Mouse (Mus musculus): ENCODE results near the gene Uvssa. TPM values are rescaled to one million over a fixed set of nuclear protein-coding genes. Genes with fewer than 3 reads are reported as not detected.
A peak's percentile ranks its signal among the peaks of the same experiment; 100 is the strongest.
"Not testable (repeated sequence)": the region's sequence is repeated elsewhere in the genome, so short reads cannot be mapped to it uniquely, and the experiment has no call there.

The Uvssa gene
- 9.3 TPM for polyA plus RNA-seq (2021)

DNA sequence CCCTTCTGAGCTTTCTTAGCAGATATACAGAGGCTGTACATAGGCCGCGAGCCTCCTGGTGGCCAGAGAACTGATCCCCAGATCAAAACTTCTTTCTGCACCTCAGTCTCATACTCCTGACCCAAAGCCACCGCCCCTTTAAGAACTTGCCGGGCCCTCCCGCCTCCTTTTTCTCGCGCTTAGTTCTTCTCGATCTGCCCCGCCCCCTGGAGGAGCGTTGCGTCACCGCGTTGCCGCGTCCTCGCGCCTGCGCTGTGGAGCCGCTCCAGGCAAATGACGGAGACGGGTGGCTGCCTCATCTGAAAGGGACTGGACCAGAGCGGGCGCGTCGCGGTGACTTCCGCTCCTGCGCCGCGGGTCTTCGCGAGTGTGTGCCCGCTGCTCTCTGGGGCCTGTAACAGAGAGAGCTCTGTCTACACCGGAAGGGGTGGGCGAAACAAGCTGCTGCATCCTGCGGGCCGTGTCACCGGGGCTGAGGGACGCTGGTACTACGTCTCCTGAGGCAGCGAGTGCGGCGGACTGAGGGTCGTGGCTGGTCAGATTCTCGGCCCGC, at the start of gene Uvssa:
Gene Uvssa (plus strand): TSS at position 248 of the 553 bp plus-strand sequence.
- in situ Hi-C loops (cut with MboI; ENCODE audit: low pct_unique_long_range_greater_than_20kb), result loop anchor here (5.0 kb wide), 2 partner anchors 106 to 171 kb away; partner anchors contain the start of gene Ctbp1
- H3K27me3 ChIP-seq, result no peaks in the 10 kb centered on the region
- peak; percentile 76 for TF ChIP-seq CTCF (IDR thresholded peaks at IDR 0.05)
- ATAC-seq, result peak; percentile 95
- peak; percentile 96 for DNase-seq (ENCODE audit: low read depth, low spot score)
- ChIA-PET POLR2A (interaction anchor here (0.9 to 4.1 kb wide), 5 partner anchors 35 to 105 kb away, joined by 3 to 34 read pairs (median 10); partner anchors contain the start of genes Ctbp1 and Maea), CTCF (interaction anchor here (0.8 to 4.3 kb wide), 10 partner anchors 16 to 108 kb away, joined by 3 to 31 read pairs (median 4); partner anchors contain the start of gene Ctbp1)

DNA sequence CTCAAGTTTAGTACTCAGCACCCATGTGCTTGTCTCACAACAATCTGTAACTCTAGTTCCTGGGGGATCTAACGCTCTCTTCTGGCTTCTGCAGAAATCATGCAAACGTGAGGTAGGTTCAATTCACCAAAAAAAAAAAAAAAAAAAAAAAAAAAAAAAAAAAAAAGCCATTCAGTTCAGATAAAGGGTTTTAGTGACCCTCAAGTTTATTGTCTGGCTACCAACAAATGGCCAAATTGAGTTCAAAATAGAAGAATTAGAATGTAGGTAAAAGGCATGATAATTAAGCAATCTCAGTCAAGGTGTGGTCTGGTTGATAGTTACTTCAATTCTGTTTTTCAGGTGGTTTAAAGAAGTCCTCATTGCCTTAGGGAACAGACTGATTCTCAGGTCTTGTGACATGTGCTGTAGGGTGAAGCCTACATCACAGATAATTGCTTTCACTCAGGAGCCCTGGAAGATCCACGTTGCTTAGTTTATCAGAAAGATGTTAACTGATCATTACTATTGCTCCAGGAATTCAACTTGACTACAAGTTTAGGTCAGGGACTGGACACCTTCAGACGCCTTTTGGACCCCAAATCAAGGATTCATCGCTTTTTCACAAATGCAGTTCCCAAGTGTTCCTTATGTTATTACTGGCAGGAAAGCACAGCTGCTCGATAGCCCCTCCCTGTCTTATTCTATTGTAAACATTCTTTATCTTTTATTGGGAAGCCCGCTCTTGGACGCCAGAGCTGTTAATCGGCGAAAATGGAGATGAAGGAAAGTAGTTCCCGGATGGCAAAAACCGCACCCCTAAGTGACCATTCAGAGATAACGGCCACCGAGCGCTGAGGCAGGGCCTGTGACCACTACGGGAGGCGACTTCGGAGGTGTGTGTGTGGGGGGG, 43.7 kb upstream of the Uvssa start:
- ATAC-seq, result no peak
- no peak for TF ChIP-seq CTCF (IDR thresholded peaks at IDR 0.05)
- POLR2A ChIA-PET, result interaction anchor here (1.5 to 3.2 kb wide), 2 partner anchors 14 to 18 kb away, joined by 4 to 18 read pairs; no protein-coding TSS in a partner anchor
- in situ Hi-C loops (cut with MboI; ENCODE audit: low pct_unique_long_range_greater_than_20kb), result no loop called here
- no peaks in the 10 kb centered on the region for H3K27me3 ChIP-seq
- CTCF ChIA-PET, result interaction anchor here (2.4 kb wide), 1 partner anchor 17 kb away, joined by 12 read pairs; no protein-coding TSS in a partner anchor
- DNase-seq (ENCODE audit: low read depth, low spot score), result no peak

DNA sequence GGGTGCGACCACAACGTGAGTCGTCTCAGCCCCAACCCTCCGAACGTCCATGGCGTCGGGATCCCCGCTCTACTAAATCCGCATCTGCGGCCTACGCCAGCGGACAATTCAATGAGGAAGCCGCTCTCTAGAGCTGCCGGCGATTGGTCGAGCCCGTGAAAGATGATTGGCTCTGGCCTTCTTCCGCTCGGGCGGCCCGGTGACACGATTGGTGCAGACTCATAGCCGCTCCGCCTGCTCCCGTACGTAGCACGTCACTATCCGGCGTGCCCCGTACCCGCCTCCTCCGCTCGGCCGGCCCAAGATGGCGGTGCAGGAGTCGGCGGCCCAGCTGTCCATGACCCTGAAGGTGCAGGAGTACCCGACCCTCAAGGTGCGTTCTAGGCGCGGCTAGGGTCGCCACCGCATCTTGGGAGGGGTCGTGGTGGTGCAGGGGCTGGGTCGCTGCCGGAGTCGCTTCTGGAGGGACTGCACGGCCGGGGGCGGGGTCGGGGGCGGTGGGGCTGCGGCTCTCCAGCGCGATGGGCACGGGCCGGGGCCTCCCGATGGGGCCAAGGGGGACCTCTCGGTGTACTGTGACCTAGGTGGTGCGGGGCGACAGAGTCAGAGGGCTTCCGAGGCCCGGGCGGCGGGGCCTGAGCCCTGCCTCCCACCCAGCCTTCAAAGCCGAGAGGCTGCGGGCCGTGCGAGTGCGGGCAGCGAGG, 42.9 kb upstream of the Uvssa start, which contains the start of gene Maea:
Gene Maea (plus strand): TSS at position 237 of the 704 bp plus-strand sequence.
- in situ Hi-C loops (cut with MboI; ENCODE audit: low pct_unique_long_range_greater_than_20kb), result no loop called here
- H3K27me3 ChIP-seq, result no peaks in the 10 kb centered on the region
- CTCF ChIA-PET, result interaction anchor here (1.4 to 2.4 kb wide), 2 partner anchors 16 to 58 kb away, joined by 3 to 12 read pairs; no protein-coding TSS in a partner anchor
- no peak for TF ChIP-seq CTCF (IDR thresholded peaks at IDR 0.05)
- ATAC-seq (peak; percentile 97), DNase-seq (ENCODE audit: low read depth, low spot score) (peak; percentile 90)
- POLR2A ChIA-PET, result interaction anchor here (1.4 to 3.2 kb wide), 6 partner anchors 10 to 55 kb away, joined by 4 to 18 read pairs (median 4); partner anchors contain the start of gene Uvssa

DNA sequence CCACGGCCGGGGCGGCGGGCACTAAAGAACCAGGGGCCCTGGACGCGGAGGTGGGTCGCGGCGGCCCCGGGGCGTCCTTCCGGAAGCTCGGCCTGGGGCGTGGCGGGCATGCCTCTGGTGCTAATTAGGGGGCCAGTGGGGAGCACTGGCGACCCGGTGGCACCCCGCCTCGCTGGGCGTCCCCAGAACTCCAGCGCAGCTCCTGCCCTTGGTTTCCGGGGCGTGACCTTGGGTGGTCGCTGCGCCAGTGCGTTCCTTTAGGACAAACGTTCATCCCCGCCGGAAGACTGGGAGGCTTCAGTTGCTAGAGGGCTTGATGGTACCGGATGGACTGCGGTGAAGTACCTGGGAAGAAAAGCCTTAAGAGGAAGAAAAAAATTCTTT, 42.4 kb upstream of the Uvssa start:
- POLR2A ChIA-PET, result interaction anchor here (0.8 to 3.2 kb wide), 8 partner anchors 10 to 55 kb away, joined by 3 to 18 read pairs (median 4); partner anchors contain the start of gene Uvssa
- CTCF ChIA-PET, result interaction anchor here (1.0 to 2.4 kb wide), 3 partner anchors 16 to 58 kb away, joined by 3 to 12 read pairs (median 3); no protein-coding TSS in a partner anchor
- no peak for TF ChIP-seq CTCF (IDR thresholded peaks at IDR 0.05)
- DNase-seq (ENCODE audit: low read depth, low spot score), result no peak
- peak; percentile 20 for ATAC-seq
- H3K27me3 ChIP-seq, result no peaks in the 10 kb centered on the region
- in situ Hi-C loops (cut with MboI; ENCODE audit: low pct_unique_long_range_greater_than_20kb), result no loop called here

DNA sequence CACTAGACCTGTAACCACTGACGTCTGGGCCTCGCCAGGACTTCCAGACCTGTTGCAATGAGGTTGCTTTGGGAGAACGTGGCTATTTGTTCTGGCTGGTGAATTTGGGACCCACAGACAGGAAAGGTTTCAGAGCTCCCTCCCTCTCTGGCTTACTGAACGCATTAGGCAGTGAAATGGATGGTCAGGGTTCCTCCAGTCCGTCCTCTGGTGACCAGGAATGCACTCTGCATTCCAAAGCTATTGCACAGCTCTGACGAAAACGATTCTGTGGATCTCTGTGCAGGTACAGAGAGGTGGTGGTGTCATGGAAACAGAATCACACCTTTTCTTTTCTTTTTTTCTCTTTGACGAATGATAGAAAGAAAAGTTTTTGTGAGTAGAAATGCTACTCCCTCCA, 41.1 kb upstream of the Uvssa start:
- no peak for TF ChIP-seq CTCF (IDR thresholded peaks at IDR 0.05)
- H3K27me3 ChIP-seq, result no peaks in the 10 kb centered on the region
- peak; percentile 78 for ATAC-seq
- POLR2A ChIA-PET, result interaction anchor here (1.4 to 3.2 kb wide), 5 partner anchors 9 to 57 kb away, joined by 4 to 18 read pairs (median 4); partner anchors contain the start of gene Uvssa
- DNase-seq (ENCODE audit: low read depth, low spot score), result peak; percentile 80
- CTCF ChIA-PET, result interaction anchor here (1.1 to 2.4 kb wide), 5 partner anchors 15 to 60 kb away, joined by 3 to 12 read pairs (median 3); no protein-coding TSS in a partner anchor
- in situ Hi-C loops (cut with MboI; ENCODE audit: low pct_unique_long_range_greater_than_20kb), result no loop called here

DNA sequence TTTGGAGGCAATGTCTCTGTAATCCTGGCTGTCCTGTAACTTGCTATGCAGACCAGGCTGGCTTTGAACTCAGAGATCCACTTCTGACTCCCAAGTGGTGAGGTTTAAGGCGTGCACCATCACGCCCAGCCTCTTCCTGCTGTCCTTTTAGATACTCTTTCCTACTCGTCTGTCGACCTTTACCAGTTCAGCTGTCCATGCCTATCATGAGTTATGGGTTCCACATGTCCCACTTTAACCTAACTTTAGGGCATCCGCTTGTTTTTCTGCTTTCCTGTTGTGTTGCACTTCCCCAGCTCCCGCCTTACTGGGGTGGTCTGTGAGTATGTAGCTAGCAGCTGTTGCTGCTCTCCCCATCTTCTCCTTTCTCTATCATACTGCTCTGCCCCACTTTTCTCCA, 37.2 kb upstream of the Uvssa start:
- no peak for TF ChIP-seq CTCF (IDR thresholded peaks at IDR 0.05)
- DNase-seq (ENCODE audit: low read depth, low spot score) (no peak), ATAC-seq (no peak)
- in situ Hi-C loops (cut with MboI; ENCODE audit: low pct_unique_long_range_greater_than_20kb), result no loop called here
- ChIA-PET POLR2A (interaction anchor here (1.5 kb wide), 1 partner anchor 28 kb away, joined by 3 read pairs; no protein-coding TSS in a partner anchor), CTCF (interaction anchor here (1.1 to 4.7 kb wide), 4 partner anchors 10 to 30 kb away, joined by 5 to 27 read pairs (median 10); no protein-coding TSS in a partner anchor)
- no peaks in the 10 kb centered on the region for H3K27me3 ChIP-seq

DNA sequence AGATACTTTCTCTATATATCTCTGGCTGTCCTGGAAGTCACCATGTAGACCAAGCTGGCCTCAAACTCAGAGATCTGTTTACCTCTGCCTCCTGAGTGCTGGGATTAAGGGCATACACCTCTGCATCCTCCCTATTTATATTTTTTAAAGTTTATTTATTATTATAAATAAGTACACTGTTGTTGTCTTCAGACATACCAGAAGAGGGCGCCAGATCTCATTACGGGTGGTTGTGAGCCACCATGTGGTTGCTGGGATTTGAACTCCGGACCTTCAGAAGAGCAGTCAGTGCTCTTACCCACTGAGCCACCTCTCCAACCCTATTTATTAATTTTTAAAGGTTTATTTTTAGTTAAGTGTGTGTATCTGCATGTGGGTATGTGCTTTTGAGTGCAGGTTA, 36.1 kb upstream of the Uvssa start:
- ATAC-seq; H3K27me3 ChIP-seq; DNase-seq (ENCODE audit: low read depth, low spot score); in situ Hi-C loops (cut with MboI; ENCODE audit: low pct_unique_long_range_greater_than_20kb): not testable (repeated sequence)
- ChIA-PET CTCF (interaction anchor here (0.9 to 4.7 kb wide), 7 partner anchors 9 to 52 kb away, joined by 3 to 27 read pairs (median 5); no protein-coding TSS in a partner anchor), POLR2A (interaction anchor here (1.5 to 2.6 kb wide), 2 partner anchors 27 to 36 kb away, joined by 3 to 10 read pairs; partner anchors contain the start of gene Uvssa)

DNA sequence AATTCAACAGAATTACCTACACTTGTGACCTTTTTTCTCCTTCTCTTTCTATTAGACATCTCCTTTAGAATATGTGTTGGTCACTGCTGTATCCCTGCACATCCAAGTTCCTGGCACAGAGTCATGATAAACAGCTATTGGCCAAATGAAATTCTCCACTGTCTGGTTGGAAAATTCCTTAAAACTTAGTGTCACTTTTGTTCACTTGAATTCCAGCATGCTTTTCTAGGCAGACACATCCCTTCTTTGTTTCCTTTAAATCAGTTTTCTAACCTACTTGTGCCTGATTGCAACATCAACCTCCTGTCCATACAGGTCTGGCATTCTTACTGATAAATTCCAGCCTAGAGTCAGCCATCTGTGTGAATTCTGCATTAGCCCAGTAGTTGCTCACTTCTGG, 35.5 kb upstream of the Uvssa start:
- ATAC-seq (no peak), DNase-seq (ENCODE audit: low read depth, low spot score) (no peak)
- in situ Hi-C loops (cut with MboI; ENCODE audit: low pct_unique_long_range_greater_than_20kb), result no loop called here
- no peaks in the 10 kb centered on the region for H3K27me3 ChIP-seq
- ChIA-PET CTCF (interaction anchor here (0.9 to 4.7 kb wide), 7 partner anchors 9 to 63 kb away, joined by 3 to 27 read pairs (median 4); no protein-coding TSS in a partner anchor), POLR2A (interaction anchor here (1.4 to 2.6 kb wide), 2 partner anchors 10 to 36 kb away, joined by 4 to 10 read pairs; partner anchors contain the start of gene Uvssa)
- TF ChIP-seq CTCF (IDR thresholded peaks at IDR 0.05), result no peak

DNA sequence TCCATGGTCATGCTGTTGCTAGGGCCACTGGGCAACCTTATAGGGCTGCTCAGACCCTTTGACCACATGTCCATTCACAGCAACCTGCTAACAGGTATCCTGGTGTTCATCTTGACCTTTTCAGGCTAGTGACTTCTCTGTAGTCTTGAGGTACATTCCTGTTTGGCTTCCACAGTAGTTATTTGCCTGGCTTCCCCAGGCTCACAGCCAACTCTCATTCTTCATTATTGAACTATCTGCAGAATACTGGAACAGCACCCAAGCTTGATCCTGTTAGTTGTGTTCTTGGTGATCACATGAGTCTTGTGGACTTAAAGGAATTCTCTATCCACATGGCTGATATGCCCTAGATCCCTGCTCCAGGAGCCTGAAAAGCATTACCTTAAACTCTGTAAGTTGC, 34.8 kb upstream of the Uvssa start:
- DNase-seq (ENCODE audit: low read depth, low spot score) (no peak), ATAC-seq (peak; percentile 40)
- in situ Hi-C loops (cut with MboI; ENCODE audit: low pct_unique_long_range_greater_than_20kb), result no loop called here
- no peak for TF ChIP-seq CTCF (IDR thresholded peaks at IDR 0.05)
- CTCF ChIA-PET, result interaction anchor here (1.1 to 4.7 kb wide), 5 partner anchors 8 to 64 kb away, joined by 4 to 27 read pairs (median 5); no protein-coding TSS in a partner anchor
- POLR2A ChIA-PET, result interaction anchor here (1.4 to 2.6 kb wide), 2 partner anchors 9 to 35 kb away, joined by 4 to 10 read pairs; partner anchors contain the start of gene Uvssa
- no peaks in the 10 kb centered on the region for H3K27me3 ChIP-seq

Measured in Patski (cell line).